Mouse (Mus musculus) liver, adult 2 months (tissue): Measurements from ENCODE around the gene Epha8. TPM values are rescaled to one million over a fixed set of nuclear protein-coding genes. Genes with fewer than 3 reads are reported as not detected.

Experiments used
- DNase-seq: peaks from one replicate; pipeline ENCODE4 v3.0.0-alpha.2; 2011; ENCODE audit warnings: low read depth, low spot score; ENCODE audit errors: extremely low read depth
- H3K27ac ChIP-seq: fragments of 200-500 bp; replicated peaks from 2 replicates; pipeline ENCODE4 v1.5.1; 2012; ENCODE audit warnings: low read depth, mild to moderate bottlenecking, control low read depth, inconsistent platforms, low read length; ENCODE audit not compliant: insufficient read depth
- H3K27me3 ChIP-seq: fragments of 200-500 bp; 2 replicates; pipeline ENCODE4 v1.6.1; 2012; ENCODE audit warnings: mild to moderate bottlenecking, moderate library complexity, low read length, inconsistent platforms; ENCODE audit not compliant: control insufficient read depth, insufficient read depth
- H3K36me3 ChIP-seq: fragments of 200-500 bp; 2 replicates; pipeline ENCODE4 v1.6.1; 2012; ENCODE audit warnings: low read length, inconsistent platforms; ENCODE audit not compliant: control insufficient read depth, insufficient read depth
- H3K4me1 ChIP-seq: fragments of 200-500 bp; 2 replicates; pipeline ENCODE4 v1.6.1; 2011; ENCODE audit warnings: low read length; ENCODE audit not compliant: control insufficient read depth, insufficient read depth
- H3K4me3 ChIP-seq: fragments of 200-500 bp; 2 replicates; pipeline ENCODE4 v1.5.1; 2011; ENCODE audit warnings: low read depth, mild to moderate bottlenecking, control low read depth, low read length, moderate library complexity; ENCODE audit not compliant: insufficient read depth
- H3K79me2 ChIP-seq: fragments of 200-500 bp; 2 replicates; pipeline ENCODE4 v1.6.1; 2012; ENCODE audit warnings: inconsistent platforms, mild to moderate bottlenecking, low read length, moderate library complexity; ENCODE audit not compliant: control insufficient read depth, insufficient read depth
- H3K9ac ChIP-seq: fragments of 200-500 bp; 2 replicates; pipeline ENCODE4 v1.6.1; 2012; ENCODE audit warnings: low read depth, mild to moderate bottlenecking, control low read depth, inconsistent platforms, low read length
- CTCF ChIP-seq: fragments of 200-500 bp; IDR thresholded peaks from 2 replicates; pipeline ENCODE4 v1.5.1; 2011; ENCODE audit warnings: low read depth, low read length, control low read depth
- POLR2A ChIP-seq: fragments of 200-500 bp; IDR thresholded peaks from 2 replicates; pipeline ENCODE4 v1.6.1; 2011; ENCODE audit warnings: low read length, control low read depth; ENCODE audit not compliant: insufficient read depth; ENCODE audit errors: extremely low read depth
- WGBS: fragments of 180-500 bp; shearing (Covaris S2); methylation state at CpG from one replicate; pipeline ENCODE4 v1.1.7; 2018; 5-methylcytosine and 5-hydroxymethylcytosine counted together
- polyA plus RNA-seq: library from polyadenylated mRNA; depleted of rRNA; stranded (reverse); fragments of >200 nt; gene quantifications from 2 replicates; pipeline ENCODE4 v1.2.3, GENCODE M21; 2012
- total RNA-seq: library from RNA; depleted of rRNA; stranded (reverse); fragments of >200 nt; gene quantifications from 2 replicates; pipeline ENCODE4 v1.2.3, GENCODE M21; 2014

Epha8 gene
- total and polyA plus RNA-seq, 2 experiments, result not detected

- 49% methylated on average over 16 of the region's 16 CpGs for WGBS
Measured at GRCm38 (mm10) chr4:136969503-136970276, 13.1 kb upstream of the Epha8 start.

GRCm38 (mm10) chr4:136969096-136969495, 12.5 kb upstream of the Epha8 start:
- no peak overlapping the region for H3K4me3 ChIP-seq
- no peak overlapping the region for H3K27ac ChIP-seq
- WGBS, result 65% methylated on average over 8 of the region's 8 CpGs
- H3K4me1 ChIP-seq, result no peaks in the 10 kb centered on the region
- TF ChIP-seq CTCF, result no peak
- no peak for TF ChIP-seq POLR2A
- H3K79me2 ChIP-seq, result no peaks in the 10 kb centered on the region
- H3K27me3 ChIP-seq, result peaks cover 2% of the 10 kb centered on the region; the same call in 1 of the 2 replicates
- no peak overlapping the region for H3K9ac ChIP-seq
- no peaks in the 10 kb centered on the region for H3K36me3 ChIP-seq
- no peak for DNase-seq

More at GRCm38 (mm10) chr4:136969503-136970276, 13.1 kb upstream of the Epha8 start:
- Histone ChIP-seq H3K4me3 (no peak overlapping the region), H3K27ac (no peak overlapping the region), H3K36me3 (no peaks in the 10 kb centered on the region), H3K4me1 (no peaks in the 10 kb centered on the region), H3K27me3 (0 out of 2 replicates have a peak, but pooled peaks cover 2% of the 10 kb centered on the region), H3K9ac (no peak overlapping the region), H3K79me2 (no peaks in the 10 kb centered on the region)
- TF ChIP-seq POLR2A, result no peak
- TF ChIP-seq CTCF, result no peak
- DNase-seq, result no peak

GRCm38 (mm10) chr4:136967511-136967910, 10.9 kb upstream of the Epha8 start:
- H3K36me3 ChIP-seq, result no peaks in the 10 kb centered on the region
- no peak for TF ChIP-seq POLR2A
- no peak overlapping the region for H3K27ac ChIP-seq
- H3K4me1 ChIP-seq, result no peaks in the 10 kb centered on the region
- H3K27me3 ChIP-seq, result peaks cover 2% of the 10 kb centered on the region; the same call in 1 of the 2 replicates
- no peaks in the 10 kb centered on the region for H3K79me2 ChIP-seq
- 29% methylated on average over 9 of the region's 9 CpGs for WGBS
- no peak for DNase-seq
- no peak overlapping the region for H3K4me3 ChIP-seq
- no peak overlapping the region for H3K9ac ChIP-seq

GRCm38 (mm10) chr4:136966493-136967390, 10.1 kb upstream of the Epha8 start:
- Histone ChIP-seq H3K27me3 (peaks cover 2% of the 10 kb centered on the region; the same call in 1 of the 2 replicates), H3K27ac (no peak overlapping the region), H3K4me1 (no peaks in the 10 kb centered on the region), H3K9ac (no peak overlapping the region), H3K79me2 (no peaks in the 10 kb centered on the region), H3K4me3 (no peak overlapping the region), H3K36me3 (no peaks in the 10 kb centered on the region)
- WGBS, result 65% methylated on average over 16 of the region's 16 CpGs
- no peak for DNase-seq
- TF ChIP-seq CTCF (no peak), POLR2A (no peak)

GRCm38 (mm10) chr4:136964990-136965421, 8.4 kb upstream of the Epha8 start:
- WGBS, result 58% methylated on average over 15 of the region's 15 CpGs
- TF ChIP-seq CTCF (no peak), POLR2A (no peak)
- H3K27me3 ChIP-seq, result peaks cover 2% of the 10 kb centered on the region; the same call in 1 of the 2 replicates

More at GRCm38 (mm10) chr4:136964990-136965421, 8.4 kb upstream of the Epha8 start:
- no peak for DNase-seq
- Histone ChIP-seq H3K79me2 (no peaks in the 10 kb centered on the region), H3K4me3 (no peak overlapping the region), H3K36me3 (no peaks in the 10 kb centered on the region), H3K4me1 (no peaks in the 10 kb centered on the region), H3K27ac (no peak overlapping the region), H3K9ac (no peak overlapping the region)
